Mouse (Mus musculus) embryonic fibroblast, embryonic 13.5 days (primary cell): Measurements from ENCODE around the gene Fbxo17.

ENCODE experiments used
- CTCF ChIP-seq: IDR thresholded peaks from 2 replicates; pipeline ENCODE4 v1.5.1; 2011; ENCODE audit warnings: mild to moderate bottlenecking, control low read depth, low read length, moderate library complexity, borderline replicate concordance; ENCODE audit not compliant: insufficient read depth
- POLR2A ChIP-seq: IDR thresholded peaks from 2 replicates; pipeline ENCODE4 v1.6.1; 2011; ENCODE audit warnings: low read depth, mild to moderate bottlenecking, control low read depth, low read length, moderate library complexity

DNA sequence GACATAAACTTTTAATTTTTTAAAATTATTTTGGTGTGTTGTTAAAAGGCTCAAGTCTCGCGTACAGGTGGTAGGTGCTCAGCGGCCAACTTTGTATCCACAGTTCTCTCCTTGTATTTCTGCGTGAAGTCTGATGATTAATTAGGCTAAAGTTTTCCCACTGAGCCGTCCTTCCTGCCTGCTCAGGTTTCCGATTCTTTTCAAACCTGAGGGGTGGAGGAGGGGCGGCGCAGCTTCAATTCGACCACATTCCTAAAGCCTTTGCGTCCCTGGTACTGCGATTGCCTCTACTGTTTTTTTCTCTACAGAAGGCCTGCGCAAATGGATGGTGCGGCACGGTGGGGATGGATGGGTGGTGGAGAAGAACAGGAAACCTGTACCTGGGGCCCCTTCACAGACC is 22.2 kb upstream of the Fbxo17 start:
- TF ChIP-seq CTCF, result no peak
- no peak for TF ChIP-seq POLR2A
